Mouse (Mus musculus) thymus, postnatal 0 days (tissue): ENCODE measurements at regions not wholly inside any gene's neighbourhood (a gene's known extent, or its start where the extent isn't known, plus 50 kb on each side); places are given as distances from the start of the nearest gene placed in this dataset.

Experiments
- DNase-seq: peaks from one replicate; pipeline ENCODE4 v3.0.0-alpha.2; 2015; ENCODE audit warnings: low spot score

DNA sequence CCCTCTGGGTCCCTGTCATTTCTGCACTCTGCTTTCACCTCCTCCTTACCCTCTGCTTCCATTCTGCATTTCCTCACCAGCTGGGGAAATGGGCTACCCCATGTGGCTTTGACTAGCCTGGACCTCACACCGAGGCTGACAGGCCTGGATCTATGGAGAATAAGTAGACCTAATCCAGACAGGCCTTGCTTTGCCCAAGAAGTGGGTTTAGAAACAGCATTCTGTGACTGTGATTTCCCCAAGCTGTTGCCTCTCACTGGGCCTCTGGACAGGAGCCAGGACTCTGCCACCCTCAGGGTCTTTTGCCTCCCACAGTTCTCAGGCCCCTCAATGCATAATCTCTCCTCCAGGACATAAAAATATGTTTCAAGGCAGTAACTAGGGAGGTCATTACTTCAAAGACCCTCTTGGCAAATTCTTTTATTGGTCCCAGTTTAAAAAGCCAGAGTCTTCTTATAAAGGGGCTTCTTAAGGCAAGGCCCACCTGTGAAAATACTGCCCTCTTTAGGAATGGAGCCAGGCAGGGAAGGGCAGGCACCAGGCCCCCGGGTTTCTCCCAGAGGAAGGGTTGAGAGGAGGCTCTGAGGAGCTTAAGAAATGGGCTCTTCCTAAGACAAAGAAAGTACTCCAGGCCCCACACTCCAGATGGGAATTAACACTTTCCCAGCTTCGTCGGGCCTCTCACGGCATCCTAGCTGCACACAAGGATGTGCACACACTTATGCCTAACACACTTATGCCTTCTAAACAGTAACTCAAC is 151.8 kb downstream of the Cyp26b1 start:
- no peak for DNase-seq

DNA sequence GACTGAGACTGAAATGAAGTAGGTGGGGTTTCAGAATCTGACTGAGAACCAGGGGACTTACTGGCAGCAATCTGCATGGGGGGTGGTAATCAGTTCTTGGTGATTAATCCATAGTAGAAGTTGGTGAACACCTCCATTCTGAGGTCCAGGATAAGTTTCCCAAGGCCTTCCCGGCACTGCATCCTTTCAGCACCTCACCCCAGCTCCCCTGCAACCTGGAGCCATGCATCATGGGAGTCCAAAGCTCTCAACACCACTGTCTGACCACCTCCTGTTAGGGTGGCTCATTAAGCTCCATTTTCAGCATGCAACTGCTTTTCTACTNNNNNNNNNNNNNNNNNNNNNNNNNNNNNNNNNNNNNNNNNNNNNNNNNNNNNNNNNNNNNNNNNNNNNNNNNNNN is 157.0 kb downstream of the Cyp26b1 start:
- no peak for DNase-seq

GRCm38 (mm10) chr6:84434532-84434931 is 159.2 kb downstream of the Cyp26b1 start:
- DNase-seq, result no peak

GRCm38 (mm10) chr6:84431622-84431955 is 162.1 kb downstream of the Cyp26b1 start:
- no peak for DNase-seq

DNA sequence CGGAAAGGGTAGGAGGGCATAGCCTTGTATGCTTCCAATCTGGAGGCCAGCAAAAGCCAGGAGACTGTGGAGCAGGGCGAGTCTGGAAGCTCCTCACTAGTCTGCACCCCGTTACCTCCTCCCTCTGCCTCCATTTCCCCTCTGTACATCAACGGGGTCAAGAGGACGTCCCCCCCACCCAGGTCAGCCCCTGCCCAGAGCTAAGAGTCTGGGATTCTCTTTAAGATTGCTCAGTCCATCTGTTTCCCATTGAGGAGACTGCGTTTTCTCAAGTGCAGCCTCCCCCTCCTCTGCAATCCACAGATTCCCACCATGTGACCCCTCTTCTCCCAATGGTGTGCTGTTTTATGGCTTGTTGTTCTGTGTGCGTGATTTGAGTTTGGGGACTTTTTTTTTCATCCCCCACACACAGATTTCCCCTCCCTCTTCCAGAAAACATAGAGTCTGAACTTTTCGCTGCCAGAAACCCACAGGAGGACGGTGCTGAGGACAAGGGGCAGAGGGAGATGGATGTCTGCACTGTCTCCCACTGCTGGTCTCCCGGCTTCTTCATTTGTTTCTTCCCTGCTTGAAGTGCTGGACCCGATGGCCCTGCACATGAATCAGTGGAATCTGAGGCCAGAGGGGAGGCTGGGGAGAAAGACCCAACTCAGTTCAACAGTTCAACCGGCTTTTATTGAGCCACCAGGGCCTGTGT is 162.6 kb downstream of the Cyp26b1 start:
- no peak for DNase-seq

DNA sequence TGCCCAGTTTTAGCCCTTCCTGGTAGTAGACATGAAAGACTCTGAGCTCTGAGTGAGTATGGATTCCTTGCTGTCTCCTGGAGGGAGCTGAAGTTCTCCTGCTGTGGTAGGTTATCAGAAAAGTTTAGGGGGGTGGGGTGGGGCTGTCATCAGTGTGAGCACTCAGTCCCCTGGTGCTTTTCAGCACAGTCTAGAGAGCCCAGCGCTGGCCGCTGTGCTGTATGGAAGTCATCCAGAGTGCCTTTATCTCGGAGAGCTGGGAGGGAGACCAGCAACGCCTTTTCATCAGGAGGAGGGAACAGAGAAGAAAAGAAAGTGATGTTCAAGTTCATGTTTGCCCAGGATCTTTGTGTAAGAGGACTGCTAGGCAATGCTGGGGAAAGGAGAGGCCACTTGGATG is 163.6 kb downstream of the Cyp26b1 start:
- no peak for DNase-seq

DNA sequence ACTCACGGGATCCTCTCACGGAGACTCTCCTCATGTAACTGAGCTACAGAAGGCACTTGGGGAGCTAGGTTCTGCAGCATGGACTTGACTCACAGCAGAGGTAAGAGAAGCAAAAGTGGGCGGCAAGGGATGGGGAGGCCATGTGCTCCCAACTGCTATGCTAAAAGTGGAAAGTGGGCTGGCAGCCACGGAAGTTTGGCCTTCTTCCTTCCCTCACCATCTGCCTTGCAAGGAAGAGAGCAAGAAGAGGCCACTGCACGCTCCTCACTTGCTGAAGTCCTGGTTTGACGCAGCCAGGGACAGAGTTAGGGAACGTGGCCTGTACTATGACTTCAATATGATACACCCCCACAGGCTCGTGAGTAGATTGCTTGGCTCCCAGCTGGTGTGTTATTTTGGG is 164.5 kb downstream of the Cyp26b1 start:
- no peak for DNase-seq

- no peak for DNase-seq
These were observed 167.0 kb downstream of the Cyp26b1 start for GRCm38 (mm10) chr6:84426691-84427090.

DNA sequence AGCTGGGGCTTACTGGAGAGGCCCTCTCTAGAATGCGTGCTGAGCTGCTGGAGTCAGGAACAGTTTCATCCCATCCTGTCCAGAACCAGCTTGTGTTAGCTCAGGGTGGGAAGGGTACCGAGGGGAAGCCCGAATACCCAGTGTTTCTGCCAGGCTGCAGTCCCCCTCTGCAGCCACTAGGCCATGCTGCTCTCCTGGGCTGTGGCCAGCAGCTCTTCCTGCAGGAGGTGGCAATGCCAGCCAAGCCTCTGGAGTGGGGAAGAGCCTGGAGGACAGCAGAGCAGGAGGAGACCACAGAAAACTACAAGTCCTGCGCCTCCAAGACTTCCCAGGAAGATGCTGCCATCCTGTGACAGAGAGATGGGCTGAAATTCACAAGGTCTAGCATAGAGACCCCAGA is 167.9 kb downstream of the Cyp26b1 start:
- DNase-seq, result no peak

GRCm38 (mm10) chr6:84422946-84423345 is 170.8 kb downstream of the Cyp26b1 start:
- DNase-seq, result no peak

DNA sequence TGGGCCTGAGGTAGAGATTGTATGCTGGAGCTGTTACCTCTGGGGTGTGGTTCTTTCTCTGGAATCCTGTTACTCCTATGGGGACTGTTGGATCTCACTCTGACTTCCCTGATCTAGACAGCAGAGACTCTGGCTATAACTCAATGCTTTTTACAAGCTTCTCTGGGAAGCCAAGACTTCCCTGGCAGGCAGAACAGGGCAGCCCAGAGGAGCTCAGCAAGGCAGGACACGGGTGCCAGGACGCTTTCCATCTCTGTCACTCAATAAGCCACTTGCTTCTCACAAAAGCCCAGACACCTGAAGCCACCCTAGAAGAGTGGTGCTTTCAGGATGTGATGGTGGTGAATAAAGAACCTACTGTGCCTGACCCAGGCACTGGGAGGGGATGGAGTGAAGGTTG is 174.0 kb downstream of the Cyp26b1 start:
- DNase-seq, result no peak

GRCm38 (mm10) chr6:84419281-84419680 is 174.4 kb downstream of the Cyp26b1 start:
- DNase-seq, result no peak

DNA sequence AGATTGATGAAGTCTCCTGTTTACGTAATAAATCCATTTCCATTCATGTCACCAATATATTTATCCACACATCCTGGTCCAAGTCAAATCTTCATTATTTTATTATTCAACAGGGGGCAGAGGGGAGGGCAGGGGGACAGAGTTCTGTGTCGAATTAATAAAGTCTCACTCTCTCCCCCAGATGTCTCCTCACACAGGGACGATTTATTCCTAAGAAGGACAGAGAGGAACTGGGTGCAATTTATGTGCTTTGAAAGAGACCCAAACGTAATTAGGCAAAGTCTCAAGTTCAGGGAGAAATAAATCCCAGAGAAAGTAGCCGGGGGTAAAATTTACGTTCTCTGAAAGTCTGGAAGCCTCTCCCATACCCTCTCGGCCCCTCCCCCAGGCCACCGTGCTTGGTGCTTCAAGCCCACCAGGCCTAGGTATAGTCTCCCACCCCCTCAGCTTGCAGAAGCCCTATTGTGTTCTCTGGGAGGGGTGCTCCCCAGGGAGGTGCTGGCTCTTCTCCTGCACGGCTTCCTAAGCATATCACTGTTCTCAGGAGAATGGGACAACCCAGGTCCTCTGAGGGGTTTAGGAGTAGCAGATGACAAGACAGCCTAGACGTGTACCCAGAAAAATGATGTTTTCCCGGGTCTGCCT is 176.6 kb downstream of the Cyp26b1 start:
- no peak for DNase-seq

DNA sequence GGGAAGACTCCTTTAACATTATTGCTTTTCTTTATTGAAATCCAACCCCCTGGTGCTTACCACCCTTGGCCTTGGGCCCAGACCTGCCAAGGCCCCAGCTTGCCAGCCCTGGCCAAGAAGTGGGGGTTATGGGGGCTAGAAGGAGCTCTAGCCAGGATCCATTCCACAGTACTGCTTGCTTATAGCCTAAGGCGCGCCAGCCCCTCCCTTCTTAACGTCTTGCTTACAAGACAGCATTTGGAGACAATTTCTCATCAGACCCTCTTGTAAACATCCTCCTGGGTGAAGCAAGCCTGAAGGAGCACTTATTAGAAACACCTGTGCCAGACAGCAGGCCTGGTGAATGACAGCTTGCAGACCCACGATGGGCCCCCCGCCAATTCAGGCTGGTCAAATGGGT is 179.3 kb downstream of the Cyp26b1 start:
- DNase-seq, result no peak

GRCm38 (mm10) chr6:84409863-84410513 is 183.7 kb downstream of the Cyp26b1 start:
- no peak for DNase-seq

DNA sequence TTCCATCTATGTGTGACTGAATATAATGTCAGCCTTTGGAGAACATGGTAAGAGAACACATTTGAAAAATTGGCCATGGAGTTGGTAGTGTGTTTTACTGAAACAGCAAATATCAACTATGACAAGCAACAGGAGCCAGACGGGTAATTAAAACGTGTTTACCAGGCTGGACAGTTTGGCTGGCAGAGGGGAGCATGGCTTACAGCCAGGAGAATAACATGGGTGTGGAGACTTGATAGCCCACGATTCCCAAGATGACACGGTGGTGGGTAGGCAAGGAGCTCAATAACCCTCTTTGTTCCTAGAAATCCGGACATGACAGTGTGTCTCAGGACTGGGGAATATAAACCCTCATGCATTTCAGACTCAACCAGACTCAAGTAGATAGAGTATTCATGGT is 185.2 kb downstream of the Cyp26b1 start:
- DNase-seq, result no peak

GRCm38 (mm10) chr6:84407773-84408172 is 185.9 kb downstream of the Cyp26b1 start:
- DNase-seq, result peak; percentile 49

DNA sequence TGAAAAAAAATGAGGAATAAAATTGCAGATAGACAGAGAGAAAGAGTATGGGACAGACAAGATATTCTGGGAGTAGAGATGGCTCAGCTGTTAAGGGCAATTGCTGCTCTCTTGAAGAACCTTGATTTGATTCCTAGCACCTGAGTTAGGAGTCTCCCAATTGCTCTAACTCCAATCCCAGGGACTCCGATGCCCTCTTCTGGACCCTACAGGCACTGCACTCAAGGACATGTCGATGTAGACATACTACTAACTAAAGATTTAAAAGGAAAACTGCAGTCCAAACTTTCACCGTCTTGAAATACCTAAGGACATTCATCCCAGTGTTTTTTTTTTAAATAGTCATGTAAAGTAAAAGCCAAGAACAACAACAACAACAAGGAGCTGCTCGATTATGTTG is 189.0 kb downstream of the Cyp26b1 start:
- DNase-seq, result no peak

- no peak for DNase-seq
These were observed 191.3 kb downstream of the Cyp26b1 start for GRCm38 (mm10) chr6:84402431-84402830.

DNA sequence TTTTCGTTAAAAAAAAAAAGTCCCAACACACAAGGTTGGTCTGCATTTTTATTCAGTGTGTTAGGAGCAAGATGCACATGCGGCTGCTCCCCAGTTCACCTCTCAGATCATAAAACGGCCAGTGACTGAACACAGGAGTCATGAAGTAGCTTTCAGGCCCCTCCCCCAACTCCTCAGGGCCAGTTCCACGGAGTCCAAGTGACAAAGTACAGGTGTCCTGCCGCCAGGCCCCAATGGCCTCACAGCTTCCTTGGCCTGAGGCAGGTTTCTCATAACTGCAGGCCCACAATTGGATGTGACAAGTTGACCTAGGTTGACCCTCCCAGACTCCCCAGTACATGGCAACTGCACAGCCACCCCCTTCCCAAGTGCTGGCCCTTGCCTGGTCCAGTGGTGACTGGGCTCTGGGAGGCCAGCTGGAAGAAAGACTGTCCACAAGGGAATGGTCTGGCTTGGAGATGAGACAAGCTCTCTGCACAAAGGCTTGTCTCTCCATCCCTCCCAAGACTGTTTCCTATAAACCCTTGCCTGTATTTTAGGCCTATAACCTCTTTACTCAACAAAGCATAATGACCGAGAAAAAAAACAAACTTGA is 199.1 kb downstream of the Cyp26b1 start:
- no peak for DNase-seq

DNA sequence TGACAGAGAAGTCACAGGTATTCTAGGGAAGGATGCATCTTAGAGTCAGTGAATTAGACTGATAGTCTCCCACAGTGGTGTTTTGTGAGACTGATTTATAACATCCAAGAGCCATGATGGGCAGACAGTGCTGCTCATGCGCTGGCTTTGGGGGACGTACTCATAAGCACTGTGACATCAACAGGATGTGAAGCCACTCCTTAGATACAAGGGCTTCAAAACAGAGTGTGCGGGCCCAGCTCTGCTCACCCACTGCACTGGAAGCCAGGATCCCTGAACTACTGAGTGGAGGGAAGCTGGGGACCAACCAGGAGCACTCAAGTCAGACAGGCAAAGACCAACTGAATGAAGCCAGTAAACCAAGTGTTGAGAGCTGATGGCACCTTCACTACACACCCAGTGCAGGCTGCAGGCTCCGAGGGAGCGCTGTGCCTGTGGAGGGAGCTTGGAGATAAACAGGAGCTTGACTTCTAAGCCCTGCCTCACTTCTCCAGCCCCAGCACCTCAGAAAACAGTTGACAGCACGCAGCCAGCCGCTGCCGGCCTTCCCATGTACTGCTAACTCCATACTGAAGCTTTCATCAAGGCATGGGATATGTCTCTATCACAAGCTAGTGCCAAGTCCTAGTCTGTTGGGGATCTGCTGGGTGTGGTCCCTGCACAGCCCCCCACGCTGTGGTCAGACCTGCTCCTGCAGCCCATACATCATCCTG is 200.0 kb downstream of the Cyp26b1 start:
- no peak for DNase-seq
